Mouse (Mus musculus) CH12.LX (cell line): ENCODE measurements around the gene Cacnb2. TPM values are rescaled to one million over a fixed set of nuclear protein-coding genes. Genes with fewer than 3 reads are reported as not detected.

Experiments used
- DNase-seq: peaks from one replicate; pipeline ENCODE4 v3.0.0-alpha.2; 2013; ENCODE audit errors: extremely low read depth
- H3K27ac ChIP-seq: 2 replicates; pipeline ENCODE4 v1.5.1; 2012; ENCODE audit warnings: low read depth, mild to moderate bottlenecking, control low read depth, moderate library complexity; ENCODE audit not compliant: insufficient read depth
- H3K27me3 ChIP-seq: replicated peaks from 2 replicates; pipeline ENCODE3; 2012; ENCODE audit warnings: inconsistent platforms
- H3K36me3 ChIP-seq, 2 experiments: replicated peaks in 1 of 2; 2 replicates each; pipeline versions ENCODE3 to v1.6.1; 2012; ENCODE audit warnings: inconsistent platforms in 1 of 2, low read length in 1 of 2, mild to moderate bottlenecking in 1 of 2, mixed read lengths in 1 of 2, moderate library complexity in 1 of 2; ENCODE audit not compliant: control insufficient read depth in 1 of 2, insufficient read depth in 1 of 2
- H3K4me1 ChIP-seq, 2 experiments: 2 replicates each; pipeline ENCODE4 v1.6.1; 2012; ENCODE audit warnings: inconsistent platforms in 1 of 2, moderate library complexity in 1 of 2; ENCODE audit not compliant: insufficient read depth in 2 of 2, control insufficient read depth in 1 of 2
- H3K4me2 ChIP-seq: 2 replicates; pipeline ENCODE4 v1.6.1; 2012; ENCODE audit warnings: low read depth, mild to moderate bottlenecking, control low read depth; ENCODE audit not compliant: poor library complexity, insufficient read depth, severe bottlenecking
- H3K4me3 ChIP-seq, 3 experiments: fragments of 150-350 bp in 1 of 3; sonication (generic) in 1 of 3; replicated peaks in 1 of 3; 2 replicates each; pipeline versions ENCODE3 to v1.5.1; 2011 to 2012; ENCODE audit warnings: low read depth in 2 of 3, low read length in 2 of 3, mild to moderate bottlenecking in 2 of 3, moderate library complexity in 2 of 3, control low read depth in 1 of 3, improper control_type of control experiment in 1 of 3, inconsistent platforms in 1 of 3, mixed read lengths in 1 of 3; ENCODE audit not compliant: poor library complexity in 1 of 3
- H3K79me2 ChIP-seq: replicated peaks from 2 replicates; pipeline ENCODE4 v1.6.1; 2012; ENCODE audit warnings: mild to moderate bottlenecking, moderate library complexity; ENCODE audit not compliant: control insufficient read depth, poor library complexity, insufficient read depth, severe bottlenecking; ENCODE audit errors: extremely low read depth
- H3K9ac ChIP-seq: 2 replicates; pipeline ENCODE4 v1.6.1; 2012; ENCODE audit warnings: low read depth, mild to moderate bottlenecking, control low read depth, moderate library complexity; ENCODE audit not compliant: insufficient read depth
- H3K9me3 ChIP-seq: replicated peaks from 2 replicates; pipeline ENCODE3; 2012; ENCODE audit warnings: low read length, inconsistent platforms, mixed read lengths
- CHD1 ChIP-seq: IDR thresholded peaks from 2 replicates; pipeline ENCODE4 v1.6.1; 2012; ENCODE audit warnings: low read depth, low read length, improper control_type of control experiment, inconsistent platforms
- E2F4 ChIP-seq: IDR thresholded peaks from 2 replicates; pipeline ENCODE4 v1.6.1; 2011; ENCODE audit warnings: low read depth, low read length, improper control_type of control experiment; ENCODE audit not compliant: insufficient replicate concordance
- ELF1 ChIP-seq: IDR thresholded peaks from 2 replicates; pipeline ENCODE4 v1.6.1; 2014; ENCODE audit warnings: low read depth, mild to moderate bottlenecking, inconsistent platforms, low read length, improper control_type of control experiment
- EP300 ChIP-seq: IDR thresholded peaks from 2 replicates; pipeline ENCODE4 v1.6.1; 2011; ENCODE audit warnings: low read length, improper control_type of control experiment
- ETS1 ChIP-seq: conservative IDR thresholded peaks from 2 replicates; pipeline ENCODE4 v1.6.1; 2012; ENCODE audit warnings: low read depth, mild to moderate bottlenecking, inconsistent platforms, low read length, improper control_type of control experiment, moderate library complexity
- GABPA ChIP-seq: IDR thresholded peaks from 2 replicates; pipeline ENCODE4 v1.6.1; 2012; ENCODE audit warnings: low read depth, low read length, improper control_type of control experiment, inconsistent platforms; ENCODE audit not compliant: insufficient replicate concordance
- HCFC1 ChIP-seq: IDR thresholded peaks from 2 replicates; pipeline ENCODE4 v1.6.1; 2012; ENCODE audit warnings: low read depth, mild to moderate bottlenecking, inconsistent platforms, low read length, improper control_type of control experiment
- IRF4 ChIP-seq: IDR thresholded peaks from 2 replicates; pipeline ENCODE4 v1.6.1; 2014; ENCODE audit warnings: low read depth, mild to moderate bottlenecking, inconsistent platforms, low read length, improper control_type of control experiment
- JUN ChIP-seq: IDR thresholded peaks from 2 replicates; pipeline ENCODE4 v1.6.1; 2011; ENCODE audit warnings: low read depth, mild to moderate bottlenecking, low read length, improper control_type of control experiment, moderate library complexity; ENCODE audit not compliant: insufficient read depth
- JUND ChIP-seq: conservative IDR thresholded peaks from 2 replicates; pipeline ENCODE4 v1.6.1; 2011; ENCODE audit warnings: low read depth, low read length, improper control_type of control experiment
- NELFE ChIP-seq: IDR thresholded peaks from 2 replicates; pipeline ENCODE4 v1.6.1; 2011; ENCODE audit warnings: low read depth, low read length, improper control_type of control experiment
- NRF1 ChIP-seq: IDR thresholded peaks from 2 replicates; pipeline ENCODE4 v1.6.1; 2014; ENCODE audit warnings: low read depth, mild to moderate bottlenecking, inconsistent platforms, low read length, improper control_type of control experiment, moderate library complexity
- PAX5 ChIP-seq: IDR thresholded peaks from 2 replicates; pipeline ENCODE4 v1.6.1; 2012; ENCODE audit warnings: low read length, inconsistent platforms, mixed read lengths
- POLR2A ChIP-seq: IDR thresholded peaks from 2 replicates; pipeline ENCODE4 v1.6.1; 2011; ENCODE audit warnings: low read depth, mild to moderate bottlenecking, improper control_type of control experiment, low read length
- RAD21 ChIP-seq: IDR thresholded peaks from 2 replicates; pipeline ENCODE4 v1.6.1; 2011; ENCODE audit warnings: low read depth, mild to moderate bottlenecking, low read length, improper control_type of control experiment, moderate library complexity
- SIN3A ChIP-seq: IDR thresholded peaks from 2 replicates; pipeline ENCODE4 v1.6.1; 2012; ENCODE audit warnings: low read length, improper control_type of control experiment, inconsistent platforms
- TCF12 ChIP-seq: IDR thresholded peaks from 2 replicates; pipeline ENCODE4 v1.6.1; 2014; ENCODE audit warnings: low read depth, mild to moderate bottlenecking, inconsistent platforms, low read length, improper control_type of control experiment
- UBTF ChIP-seq: IDR thresholded peaks from 2 replicates; pipeline ENCODE4 v1.6.1; 2012; ENCODE audit warnings: low read depth, mild to moderate bottlenecking, inconsistent platforms, low read length, improper control_type of control experiment, moderate library complexity
- USF1 ChIP-seq: IDR thresholded peaks from 2 replicates; pipeline ENCODE4 v1.6.1; 2014; ENCODE audit warnings: low read depth, mild to moderate bottlenecking, inconsistent platforms, low read length, improper control_type of control experiment
- ZC3H11A ChIP-seq: IDR thresholded peaks from 2 replicates; pipeline ENCODE4 v1.6.1; 2012; ENCODE audit warnings: low read depth, mild to moderate bottlenecking, inconsistent platforms, low read length, improper control_type of control experiment
- ZMIZ1 ChIP-seq: IDR thresholded peaks from 2 replicates; pipeline ENCODE4 v1.6.1; 2012; ENCODE audit warnings: low read depth, mild to moderate bottlenecking, inconsistent platforms, low read length, improper control_type of control experiment
- ZNF384 ChIP-seq: IDR thresholded peaks from 2 replicates; pipeline ENCODE4 v1.6.1; 2012; ENCODE audit warnings: low read depth, low read length, improper control_type of control experiment, inconsistent platforms
- dilution Hi-C: fragments of 300-500 bp; cut with MboI; formaldehyde crosslinking; loops from 2 replicates; pipeline ENCODE4 v1.14.3; 2020; ENCODE audit warnings: low sequenced_read_pairs; ENCODE audit not compliant: extremely low pct_unique_long_range_greater_than_20kb, extremely low pct_ligation_motif_present
- in situ Hi-C: fragments of 300-500 bp; cut with MboI; formaldehyde crosslinking; loops from 3 replicates; pipeline ENCODE4 v1.14.3; 2019; ENCODE audit warnings: low sequenced_read_pairs, low pct_ligation_motif_present, low pct_unique_long_range_greater_than_20kb, mixed read lengths
- polyA plus RNA-seq: library from polyadenylated mRNA; unstranded; fragments of >175 nt; gene quantifications from 2 replicates; pipeline ENCODE4 v1.2.1, GENCODE M21; 2012; ENCODE audit warnings: low read depth; ENCODE audit not compliant: insufficient read length
- total RNA-seq, 2 experiments: library from RNA; depleted of rRNA; stranded (reverse); fragments of 300-350 nt in 1 of 2; fragments of >200 nt in 1 of 2; gene quantifications; 2 replicates each; pipeline ENCODE4 v1.2.3; 2012 to 2014

Cacnb2 gene
- total and polyA plus RNA-seq, 3 experiments, result 0.42 to 2.8 (median 0.93) TPM

DNA sequence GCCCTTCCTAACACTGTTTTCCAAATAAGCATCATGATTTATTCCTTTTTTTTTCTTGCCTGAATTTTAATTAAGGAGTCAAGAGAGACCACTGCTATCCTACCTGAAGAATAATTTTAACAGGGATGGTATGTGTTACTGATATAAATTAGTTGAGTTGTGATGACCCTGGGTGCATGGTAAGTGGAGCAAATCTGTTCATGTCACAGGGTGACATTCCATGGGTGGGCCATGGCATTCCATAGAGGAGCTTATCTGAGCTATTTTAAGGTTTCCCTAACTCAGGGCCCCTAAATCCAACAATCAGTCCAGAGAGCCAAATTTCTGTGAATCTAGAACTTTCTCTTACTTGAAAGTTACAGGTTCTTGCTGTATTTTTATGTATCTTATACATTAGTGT, 31.6 kb upstream of the Cacnb2 start:
- Histone ChIP-seq H3K27me3 (no peaks in the 10 kb centered on the region), H3K9ac (no peak overlapping the region), H3K79me2 (no peaks in the 10 kb centered on the region), H3K4me1 (no peaks in the 10 kb centered on the region), H3K36me3 (no peaks in the 10 kb centered on the region), H3K4me3 (no peak overlapping the region), H3K27ac (no peak overlapping the region), H3K9me3 (no peaks in the 10 kb centered on the region), H3K4me2 (no peak overlapping the region)
- DNase-seq, result no peak
- no peak for TF ChIP-seq JUN
- in situ Hi-C loops, result no loop called here
- dilution Hi-C loops, result no loop called here

DNA sequence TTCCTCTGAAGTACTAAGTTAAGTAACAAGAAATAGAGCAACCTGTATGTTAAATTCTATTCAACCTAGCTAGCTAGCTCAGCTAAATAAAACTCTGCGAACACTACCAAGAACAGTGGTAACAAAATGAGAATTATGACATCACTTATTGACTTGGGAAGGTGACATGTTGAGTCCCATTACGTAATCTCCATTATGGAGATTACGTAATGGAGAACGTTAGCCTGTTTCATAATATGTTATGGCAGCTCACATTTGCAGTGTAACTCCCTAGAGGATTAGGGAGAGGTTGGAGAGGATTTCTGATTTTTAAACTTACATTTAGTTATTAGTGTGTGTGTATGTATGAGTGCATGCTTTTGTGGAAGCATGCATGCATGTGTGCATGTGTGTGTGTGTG, 13.3 kb upstream of the Cacnb2 start:
- in situ Hi-C loops, result no loop called here
- H3K27ac ChIP-seq, result no peak overlapping the region
- H3K4me3 ChIP-seq, result no peak overlapping the region
- H3K9ac ChIP-seq, result no peak overlapping the region
- H3K36me3 ChIP-seq, result no peaks in the 10 kb centered on the region
- H3K9me3 ChIP-seq, result no peaks in the 10 kb centered on the region
- H3K79me2 ChIP-seq, result no peaks in the 10 kb centered on the region
- TF ChIP-seq HCFC1 (no peak), IRF4 (no peak), E2F4 (no peak), ZMIZ1 (no peak), EP300 (no peak), JUN (no peak), TCF12 (no peak)
- H3K27me3 ChIP-seq, result no peaks in the 10 kb centered on the region
- DNase-seq, result no peak
- H3K4me2 ChIP-seq, result no peak overlapping the region
- dilution Hi-C loops, result no loop called here
- H3K4me1 ChIP-seq, result no peaks in the 10 kb centered on the region

DNA sequence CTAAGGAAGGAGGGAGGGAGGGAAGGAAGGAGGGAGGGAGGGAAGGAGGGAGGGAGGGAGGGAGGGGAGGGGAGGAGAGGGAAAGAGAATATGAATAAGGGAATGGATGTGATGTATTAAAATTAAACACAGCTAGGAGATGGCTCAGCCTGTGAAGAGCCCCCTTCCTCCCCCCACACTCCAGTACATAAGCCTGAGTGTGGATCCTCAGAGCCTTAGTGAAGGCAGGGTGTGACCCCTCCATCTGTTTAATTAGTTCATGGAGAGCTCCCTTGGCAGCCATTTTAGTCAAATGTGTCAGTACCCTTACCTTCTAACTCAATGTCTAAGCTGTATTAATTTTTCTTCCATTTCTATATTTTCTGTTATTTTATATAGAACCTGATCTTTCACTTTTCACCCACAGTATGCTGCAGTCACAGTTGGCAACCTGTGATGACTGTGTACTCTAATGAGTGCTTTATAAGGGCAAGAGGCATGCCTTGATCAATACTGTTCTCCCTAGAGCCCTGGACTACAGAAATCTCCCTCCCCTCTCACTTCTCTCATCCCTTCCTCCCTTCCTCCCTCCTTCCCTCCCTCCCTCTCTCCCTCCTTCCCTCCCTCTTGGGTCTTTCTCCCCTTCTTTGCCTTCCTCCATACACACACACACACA, 4.9 kb upstream of the Cacnb2 start:
- Histone ChIP-seq H3K27me3 (no peaks in the 10 kb centered on the region), H3K4me2 (no peak overlapping the region), H3K27ac (no peak overlapping the region), H3K79me2 (no peaks in the 10 kb centered on the region), H3K9me3 (no peaks in the 10 kb centered on the region), H3K36me3 (no peaks in the 10 kb centered on the region), H3K9ac (no peak overlapping the region), H3K4me1 (no peaks in the 10 kb centered on the region), H3K4me3 (no peak overlapping the region)
- no peak for TF ChIP-seq PAX5
- TF ChIP-seq HCFC1, result no peak
- TF ChIP-seq ZMIZ1, result no peak
- no peak for TF ChIP-seq RAD21
- TF ChIP-seq USF1, result no peak
- no peak for TF ChIP-seq ETS1
- no peak for TF ChIP-seq ELF1
- no peak for TF ChIP-seq POLR2A
- no peak for TF ChIP-seq E2F4
- no peak for TF ChIP-seq SIN3A
- TF ChIP-seq NELFE, result no peak
- no peak for TF ChIP-seq CHD1
- TF ChIP-seq JUND, result no peak
- TF ChIP-seq UBTF, result no peak
- TF ChIP-seq NRF1, result no peak
- TF ChIP-seq GABPA, result no peak
- TF ChIP-seq ZNF384, result no peak
- TF ChIP-seq EP300, result no peak
- no peak for TF ChIP-seq JUN
- TF ChIP-seq ZC3H11A, result no peak
- in situ Hi-C loops (no loop called here), dilution Hi-C loops (no loop called here)
- DNase-seq, result no peak
